Mouse (Mus musculus) megakaryocyte, embryonic 14.5 days (primary cell): Measurements from ENCODE around the gene Dpy30. TPM values are rescaled to one million over a fixed set of nuclear protein-coding genes. Genes with fewer than 3 reads are reported as not detected.
"Not testable (repeated sequence)": the region's sequence is repeated elsewhere in the genome, so short reads cannot be mapped to it uniquely, and the experiment has no call there.

ENCODE experiments used
- H3K27me3 ChIP-seq: replicated peaks from 2 replicates; pipeline ENCODE3; 2012; ENCODE audit warnings: inconsistent platforms
- H3K36me3 ChIP-seq: replicated peaks from 2 replicates; pipeline ENCODE3; 2012; ENCODE audit warnings: low read length, inconsistent platforms, mixed read lengths
- H3K4me1 ChIP-seq: 2 replicates; pipeline ENCODE4 v1.6.1; 2012; ENCODE audit warnings: inconsistent platforms
- H3K4me3 ChIP-seq: replicated peaks from 2 replicates; pipeline ENCODE3; 2012; ENCODE audit warnings: moderate library complexity, mild to moderate bottlenecking, inconsistent platforms
- H3K9me3 ChIP-seq: 2 replicates; pipeline ENCODE4 v1.6.1; 2012; ENCODE audit warnings: inconsistent platforms
- FLI1 ChIP-seq: IDR thresholded peaks from 2 replicates; pipeline ENCODE4 v1.6.1; 2012; ENCODE audit warnings: low read length, inconsistent platforms, mixed read lengths
- GATA1 ChIP-seq: IDR thresholded peaks from 3 replicates; pipeline ENCODE4 v1.6.1; 2012; ENCODE audit warnings: mixed read lengths, low read length, inconsistent platforms, borderline replicate concordance
- polyA plus RNA-seq: library from polyadenylated mRNA; stranded (reverse); fragments of >175 nt; gene quantifications from 2 replicates; pipeline ENCODE4 v1.2.3, GENCODE M21; 2012; ENCODE audit warnings: low replicate concordance; ENCODE audit not compliant: insufficient read depth

The Dpy30 gene
- polyA plus RNA-seq, 1 experiment = 93.3 TPM

- TF ChIP-seq GATA1 (no peak), FLI1 (no peak)
- no peaks in the 10 kb centered on the region for H3K9me3 ChIP-seq
- peaks cover 8% of the 10 kb centered on the region for H3K36me3 ChIP-seq
- H3K27me3 ChIP-seq = peaks cover 1% of the 10 kb centered on the region
- H3K4me1 ChIP-seq = peaks cover 22% of the 10 kb centered on the region; the same call in 1 of the 2 replicates
- H3K4me3 ChIP-seq = no peak overlapping the region
Measured at GRCm38 (mm10) chr17:74318721-74319120, 5.0 kb downstream of the Dpy30 start.

DNA sequence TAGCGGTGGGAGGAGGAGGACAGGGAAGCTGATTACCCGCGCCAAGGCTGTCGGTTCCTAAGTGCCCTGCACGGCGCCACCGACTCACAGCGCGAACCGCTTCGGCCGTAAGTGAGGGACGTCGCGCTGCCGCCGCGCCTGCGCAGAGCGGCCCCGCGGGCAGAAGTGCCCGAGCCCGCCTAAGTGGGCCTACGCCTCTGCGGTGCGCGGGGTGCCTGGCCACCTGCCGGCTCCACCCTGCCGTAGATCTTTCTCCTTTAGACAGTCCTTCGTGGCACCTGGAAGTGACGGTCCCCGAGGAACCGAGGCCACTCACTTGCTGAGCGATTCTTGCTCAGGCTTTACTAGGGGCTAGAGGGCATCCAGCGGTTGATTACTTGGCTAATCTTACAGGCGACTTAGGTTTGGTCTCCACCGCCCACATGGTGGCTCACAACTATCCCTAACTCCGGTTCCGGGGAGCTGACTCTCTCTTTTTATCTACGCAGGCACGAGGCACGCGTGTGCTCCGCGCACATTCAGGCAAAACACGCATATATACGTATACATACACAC is 7.4 kb downstream of the Dpy30 start:
- peak overlapping the region; percentile 100 for H3K4me3 ChIP-seq
- peaks cover 21% of the 10 kb centered on the region for H3K36me3 ChIP-seq
- peaks cover 30% of the 10 kb centered on the region; the same call in 1 of the 2 replicates for H3K4me1 ChIP-seq
- H3K9me3 ChIP-seq = no peaks in the 10 kb centered on the region
- H3K27me3 ChIP-seq = peaks cover 1% of the 10 kb centered on the region
- TF ChIP-seq FLI1 (no peak), GATA1 (no peak)

DNA sequence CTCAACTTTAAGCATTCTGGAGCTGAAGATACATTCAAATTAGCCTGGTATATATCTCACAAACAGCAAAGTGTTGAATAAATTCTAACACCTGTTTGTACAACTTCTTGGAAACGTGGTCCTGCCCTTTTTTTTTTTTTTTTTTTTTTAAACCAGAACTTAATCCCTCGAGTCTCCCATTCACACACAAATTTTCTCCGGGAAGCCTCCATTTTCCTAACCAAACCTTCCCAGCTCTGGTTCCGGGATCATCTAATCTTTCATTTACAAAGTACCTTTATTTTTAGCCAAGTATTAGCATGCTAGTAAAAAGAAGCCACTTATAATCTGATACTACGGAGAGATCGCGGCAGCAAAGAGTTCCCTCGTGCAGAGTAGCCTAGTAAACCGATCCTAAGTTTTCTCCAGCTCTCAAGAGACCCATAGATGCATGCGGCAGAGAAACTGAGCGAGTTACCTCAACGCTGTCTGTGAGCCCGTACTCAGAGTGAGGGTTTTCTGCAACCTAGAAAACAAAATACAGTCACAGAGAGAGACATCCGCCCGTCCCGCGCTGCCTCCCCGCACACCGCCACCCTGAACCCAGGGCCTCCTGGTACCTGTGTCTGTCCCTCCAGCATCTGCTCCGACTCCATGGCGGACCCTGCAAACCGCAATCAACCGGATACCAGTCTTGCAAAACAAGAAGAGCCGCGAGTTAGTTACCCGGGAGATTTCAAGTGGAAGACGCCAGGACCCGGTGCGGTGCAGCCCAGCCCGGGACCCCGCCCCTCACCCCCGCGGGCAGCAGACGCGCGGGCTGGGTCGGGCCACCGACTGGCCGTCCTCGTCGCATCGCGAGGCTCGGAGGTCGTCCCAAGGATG is 8.1 kb downstream of the Dpy30 start:
- no peaks in the 10 kb centered on the region for H3K27me3 ChIP-seq
- H3K4me1 ChIP-seq = peaks cover 34% of the 10 kb centered on the region; the same call in 1 of the 2 replicates
- peak overlapping the region; percentile 100 for H3K4me3 ChIP-seq
- no peaks in the 10 kb centered on the region for H3K9me3 ChIP-seq
- peaks cover 27% of the 10 kb centered on the region for H3K36me3 ChIP-seq
- no peak for TF ChIP-seq GATA1
- no peak for TF ChIP-seq FLI1

GRCm38 (mm10) chr17:74306021-74306420 is 17.7 kb downstream of the Dpy30 start:
- TF ChIP-seq GATA1 = no peak
- no peak for TF ChIP-seq FLI1
- Histone ChIP-seq H3K9me3 (no peaks in the 10 kb centered on the region), H3K4me1 (peaks cover 13% of the 10 kb centered on the region), H3K4me3 (no peak overlapping the region), H3K36me3 (peaks cover 79% of the 10 kb centered on the region), H3K27me3 (no peaks in the 10 kb centered on the region)

DNA sequence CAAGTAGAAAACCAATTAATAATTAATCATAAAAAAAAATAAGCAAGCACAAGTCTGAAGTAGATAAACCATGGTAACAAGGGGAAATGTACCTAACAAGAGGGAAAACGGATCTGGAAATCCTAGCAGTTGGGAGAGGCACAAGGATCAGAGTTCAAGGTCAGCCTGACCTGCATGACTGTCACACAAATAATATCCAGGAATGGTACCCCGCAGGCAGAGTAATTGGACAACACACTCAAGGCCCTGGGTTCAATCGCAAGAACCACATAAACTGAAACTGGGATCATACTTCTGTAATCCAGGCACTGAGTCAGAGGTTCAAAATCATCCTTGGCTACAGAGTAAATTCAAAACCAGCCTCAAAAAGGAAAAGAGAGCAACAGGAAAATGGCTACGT is 18.1 kb downstream of the Dpy30 start:
- Histone ChIP-seq H3K4me3 (no peak overlapping the region), H3K4me1 (peaks cover 12% of the 10 kb centered on the region), H3K36me3 (peaks cover 80% of the 10 kb centered on the region), H3K27me3 (no peaks in the 10 kb centered on the region), H3K9me3 (no peaks in the 10 kb centered on the region)
- TF ChIP-seq FLI1 (no peak), GATA1 (no peak)

DNA sequence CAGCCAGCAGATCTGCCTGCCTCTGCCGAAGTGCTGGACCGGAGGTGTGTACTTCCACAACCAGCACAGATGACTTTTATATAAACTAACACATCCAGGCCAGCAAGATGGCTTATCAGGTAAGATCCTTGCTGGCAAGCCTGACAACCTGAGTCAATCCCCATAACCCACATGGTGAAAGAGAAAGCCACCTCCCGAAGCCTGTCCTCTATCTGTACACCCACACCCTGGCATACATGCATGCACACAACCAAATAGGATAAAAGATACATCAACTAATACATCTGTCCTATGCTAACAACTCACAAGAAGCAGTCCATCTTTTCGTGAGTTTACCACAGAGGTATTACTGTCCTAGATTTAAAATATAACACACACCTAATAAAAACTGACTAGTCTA is 19.7 kb downstream of the Dpy30 start:
- TF ChIP-seq GATA1 = no peak
- no peak for TF ChIP-seq FLI1
- peaks cover 4% of the 10 kb centered on the region; the same call in 1 of the 2 replicates for H3K4me1 ChIP-seq
- no peaks in the 10 kb centered on the region for H3K9me3 ChIP-seq
- no peaks in the 10 kb centered on the region for H3K27me3 ChIP-seq
- H3K36me3 ChIP-seq = peaks cover 81% of the 10 kb centered on the region
- no peak overlapping the region for H3K4me3 ChIP-seq

DNA sequence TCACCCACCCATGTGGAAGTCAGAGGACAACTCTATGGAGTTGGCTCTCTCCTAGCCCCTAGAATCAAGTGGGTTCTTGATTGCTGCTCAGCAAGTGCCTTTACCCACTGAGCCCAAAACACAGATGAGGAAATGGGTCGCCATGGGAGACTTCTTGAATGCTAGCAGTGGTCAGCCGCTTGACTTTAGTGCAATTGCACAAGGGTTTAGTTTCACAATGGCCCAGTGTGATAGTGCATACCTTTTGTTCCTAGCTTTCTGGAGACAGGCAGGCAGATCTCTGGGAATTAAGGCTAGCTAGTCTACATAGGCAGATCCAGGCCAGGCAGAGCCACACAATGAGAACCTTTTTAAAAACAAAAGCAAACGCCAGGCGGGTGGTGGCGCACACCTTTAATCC is 23.7 kb downstream of the Dpy30 start:
- no peak for TF ChIP-seq GATA1
- Histone ChIP-seq H3K9me3 (no peaks in the 10 kb centered on the region), H3K36me3 (peaks cover 56% of the 10 kb centered on the region), H3K27me3 (no peaks in the 10 kb centered on the region), H3K4me1 (peaks cover 7% of the 10 kb centered on the region; the same call in 1 of the 2 replicates), H3K4me3 (no peak overlapping the region)

GRCm38 (mm10) chr17:74296991-74297390 is 26.8 kb downstream of the Dpy30 start:
- not testable (repeated sequence) for H3K4me3 ChIP-seq, H3K9me3 ChIP-seq, H3K27me3 ChIP-seq
- H3K4me1 ChIP-seq = peaks cover 19% of the 10 kb centered on the region
- H3K36me3 ChIP-seq = peaks cover 36% of the 10 kb centered on the region

GRCm38 (mm10) chr17:74296076-74296823 is 27.5 kb downstream of the Dpy30 start:
- TF ChIP-seq GATA1 (no peak), FLI1 (no peak)

More at GRCm38 (mm10) chr17:74296076-74296823, 27.5 kb downstream of the Dpy30 start:
- H3K9me3 ChIP-seq = no peaks in the 10 kb centered on the region
- H3K4me1 ChIP-seq = peaks cover 26% of the 10 kb centered on the region
- H3K27me3 ChIP-seq = no peaks in the 10 kb centered on the region
- H3K4me3 ChIP-seq = peak overlapping the region; percentile 97
- peaks cover 29% of the 10 kb centered on the region for H3K36me3 ChIP-seq
